Mouse (Mus musculus): Measurements from ENCODE around the gene Slc6a2.

DNA sequence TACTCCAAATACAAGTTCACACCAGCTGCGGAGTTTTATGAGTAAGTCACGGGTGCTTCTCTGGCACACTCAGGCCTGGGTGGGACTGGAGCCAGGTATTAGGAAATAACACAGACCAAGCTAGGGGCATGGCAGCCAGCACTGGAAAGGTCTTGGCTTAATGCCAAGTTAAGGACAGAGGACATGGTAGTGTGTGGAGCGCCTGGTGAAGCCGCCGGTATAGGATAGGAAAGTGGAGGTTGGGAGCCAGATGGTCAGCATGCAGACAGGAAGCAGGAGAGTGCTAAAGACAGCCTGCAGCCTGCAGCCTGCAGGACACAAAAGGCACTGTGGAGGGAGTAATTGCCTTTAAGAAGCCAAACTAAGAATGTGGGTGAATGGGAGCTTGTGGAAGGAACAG is 13.1 kb downstream of the Slc6a2 start:
- TF ChIP-seq MAFK (IDR thresholded peaks at IDR 0.05; ENCODE audit: borderline replicate concordance, low read depth, low read length), result no peak
- TF ChIP-seq POLR2A (IDR thresholded peaks at IDR 0.05; ENCODE audit: control insufficient read depth in 1 of 2, insufficient read depth in 1 of 2, low read depth in 1 of 2, low read length in 2 of 2, poor library complexity in 1 of 2), result no peak
- TF ChIP-seq JUND (IDR thresholded peaks at IDR 0.05; ENCODE audit: low read depth, low read length), result no peak
- TF ChIP-seq EP300 (IDR thresholded peaks at IDR 0.05; ENCODE audit: low read depth in 1 of 2, low read length in 2 of 2), result no peak
- no peak for TF ChIP-seq CHD2 (IDR thresholded peaks at IDR 0.05; ENCODE audit: low read length)
- TF ChIP-seq GATA1 (IDR thresholded peaks at IDR 0.05; ENCODE audit: low read depth, low read length), result no peak
- TF ChIP-seq CTCF (IDR thresholded peaks at IDR 0.05 in 2 of 3, conservative IDR thresholded peaks at IDR 0.05 in 1 of 3; ENCODE audit: control insufficient read depth in 1 of 3, insufficient read depth in 1 of 3, low read depth in 2 of 3, low read length in 3 of 3, poor library complexity in 1 of 3, severe bottlenecking in 1 of 3), result no peak
- TF ChIP-seq ELF1 (IDR thresholded peaks at IDR 0.05; ENCODE audit: low read depth, low read length), result no peak

Data from MEL (cell line).